Mouse (Mus musculus) gastrocnemius, postnatal 25 days (tissue): ENCODE results near the gene Gm17304. TPM values are rescaled to one million over a fixed set of nuclear protein-coding genes. Genes with fewer than 3 reads are reported as not detected.

Source experiments
- DNase-seq: peaks from one replicate; pipeline ENCODE4 v3.0.0; 2022
- total RNA-seq, 2 experiments: library from RNA; stranded (reverse); gene quantifications; 1 replicate in 1 of 2; 2 replicates in 1 of 2; pipeline ENCODE4 v1.2.3; 2021

Gene Gm17304
- total RNA-seq, 2 experiments from 2014 or later = not detected

DNA sequence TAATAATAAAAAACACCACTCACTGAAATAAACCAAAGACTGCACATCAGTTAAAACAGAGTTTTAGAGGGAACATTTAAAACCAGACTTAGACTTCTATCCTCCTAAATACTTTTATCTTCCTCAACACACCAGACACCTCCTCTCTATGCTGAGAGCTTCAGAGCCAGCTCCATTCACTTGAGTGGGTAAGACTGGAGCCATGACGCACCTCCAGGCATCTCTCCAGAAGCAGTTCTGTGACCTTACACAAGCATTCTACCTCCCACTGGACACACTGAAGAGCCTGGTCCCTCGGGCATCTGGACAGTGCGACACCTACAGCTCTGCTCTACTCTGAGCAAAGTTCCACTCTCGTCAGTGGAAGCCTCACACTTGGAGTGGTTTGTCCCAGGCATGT is 14.4 kb downstream of the Gm17304 start:
- no peak for DNase-seq

DNA sequence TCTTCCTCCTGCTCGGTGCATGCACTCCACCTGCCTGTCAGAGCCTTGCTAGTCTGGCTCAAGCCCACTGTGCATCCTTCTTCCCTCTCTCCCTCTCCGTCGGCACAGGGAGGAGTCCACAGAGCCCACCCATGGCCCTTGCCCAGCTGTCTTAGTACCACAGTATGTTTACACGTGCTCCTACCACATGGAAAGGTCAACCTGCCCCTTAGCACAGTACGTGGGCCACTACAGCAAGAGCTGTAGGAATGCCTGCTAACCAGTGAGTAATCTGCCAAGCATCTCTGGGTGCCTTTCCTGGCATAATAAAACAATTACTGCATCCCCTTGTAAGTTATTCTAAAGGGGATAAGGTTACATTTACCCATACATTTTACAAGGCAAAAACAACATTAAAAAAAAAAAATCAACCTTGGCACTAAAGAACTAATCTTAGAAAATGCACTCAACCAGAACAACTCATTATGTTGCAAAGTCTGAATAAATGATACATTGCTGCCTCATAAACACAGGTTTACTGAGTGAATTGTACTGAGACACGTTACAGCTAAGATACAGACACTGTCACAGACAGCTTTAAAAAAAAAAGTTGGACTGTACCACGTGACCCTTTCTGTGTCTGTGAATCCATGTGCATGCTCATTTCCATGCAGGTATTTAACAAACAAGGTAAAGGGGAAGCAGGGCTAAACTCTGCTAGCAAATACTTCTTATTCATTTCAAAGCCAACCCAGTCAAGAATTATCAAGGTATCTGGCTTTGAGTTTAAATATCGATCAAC is 19.7 kb downstream of the Gm17304 start:
- DNase-seq = no peak

DNA sequence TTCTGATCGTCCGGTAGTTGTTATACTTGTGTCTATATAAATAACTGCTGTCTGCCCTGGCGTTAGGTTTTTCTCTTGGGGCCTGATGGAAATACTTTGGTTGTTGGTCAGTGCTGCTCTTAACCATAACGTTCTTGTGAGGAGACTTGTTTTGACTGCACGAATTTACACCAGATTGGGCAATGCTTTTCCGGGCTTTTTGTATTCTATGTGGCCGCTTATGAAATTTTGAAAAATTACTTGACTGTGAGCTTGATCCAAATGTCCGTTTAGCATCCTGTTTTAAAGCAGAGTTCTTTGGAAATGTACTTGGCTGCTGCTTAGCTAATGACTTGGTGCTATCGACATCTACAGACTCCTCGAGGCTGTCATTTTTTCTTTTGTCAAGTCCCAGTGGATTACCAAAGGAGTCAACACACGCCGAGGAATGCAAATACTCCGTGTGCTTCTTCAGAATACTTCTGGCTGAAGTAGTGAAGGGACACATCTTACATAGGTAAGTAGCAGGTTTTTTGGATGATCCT is 27.6 kb downstream of the Gm17304 start:
- no peak for DNase-seq

DNA sequence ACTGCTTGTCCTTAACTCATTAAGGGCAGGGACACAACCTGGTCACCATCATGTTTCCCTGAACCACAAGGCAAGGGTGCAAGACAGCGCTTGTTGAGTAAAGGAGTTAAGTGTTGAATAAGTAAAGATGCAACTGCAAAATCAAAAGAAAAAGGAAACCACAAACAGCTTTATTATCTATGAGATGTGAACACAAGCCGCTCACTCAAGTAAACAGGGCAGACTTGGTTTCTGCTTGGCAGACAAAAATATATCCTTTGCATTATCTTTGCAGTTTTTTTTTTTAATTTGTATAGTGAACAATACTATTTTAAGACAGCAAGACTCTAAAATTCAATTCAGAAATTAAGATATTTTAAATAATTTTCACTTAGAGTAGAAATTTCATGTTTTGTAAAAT is 30.7 kb downstream of the Gm17304 start:
- DNase-seq = no peak

DNA sequence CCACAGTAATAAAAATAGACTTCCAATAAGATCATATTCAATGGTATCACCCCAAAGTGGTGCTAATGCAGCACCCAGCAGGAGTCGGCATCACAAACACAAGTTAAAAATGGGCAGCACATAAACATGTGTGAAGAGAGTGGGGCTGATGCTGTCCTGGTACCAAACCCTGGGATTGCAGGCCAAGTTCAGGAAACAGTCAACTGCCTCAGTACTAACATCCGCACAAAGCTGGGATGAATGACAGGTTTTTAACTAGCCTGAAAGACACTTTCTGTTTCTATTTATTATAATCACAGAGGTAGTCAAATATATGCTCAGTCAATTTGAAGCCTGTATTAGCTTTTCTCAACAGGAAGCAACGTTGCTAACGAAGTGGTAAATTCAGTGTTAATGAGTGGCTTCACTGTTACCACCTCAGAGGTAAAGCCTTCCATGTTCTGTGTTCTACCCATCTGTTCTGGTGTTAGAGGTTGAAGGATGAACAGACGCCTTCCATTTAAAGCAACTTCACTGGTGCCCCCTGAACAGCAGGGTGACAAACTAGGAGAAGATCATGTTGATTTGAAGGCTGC is 31.4 kb downstream of the Gm17304 start:
- DNase-seq = no peak

DNA sequence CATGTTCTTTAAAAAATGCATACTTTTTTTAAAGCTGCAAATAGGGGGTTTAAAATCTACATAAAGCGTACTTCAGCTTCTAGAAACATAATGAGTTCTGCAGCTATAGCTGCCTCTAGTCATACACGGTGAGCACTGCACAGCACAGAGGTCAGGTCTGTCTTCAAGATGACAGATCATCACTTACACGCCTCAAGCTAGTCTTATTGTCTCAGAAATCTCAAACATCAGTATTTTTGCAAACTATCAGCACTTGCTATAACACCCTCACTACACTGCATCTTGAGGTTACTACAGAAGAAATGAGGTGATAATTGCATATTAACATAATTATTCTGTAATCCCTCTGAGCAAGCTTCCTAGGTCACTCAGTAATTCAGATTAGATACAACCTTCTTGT is 33.0 kb downstream of the Gm17304 start:
- no peak for DNase-seq

DNA sequence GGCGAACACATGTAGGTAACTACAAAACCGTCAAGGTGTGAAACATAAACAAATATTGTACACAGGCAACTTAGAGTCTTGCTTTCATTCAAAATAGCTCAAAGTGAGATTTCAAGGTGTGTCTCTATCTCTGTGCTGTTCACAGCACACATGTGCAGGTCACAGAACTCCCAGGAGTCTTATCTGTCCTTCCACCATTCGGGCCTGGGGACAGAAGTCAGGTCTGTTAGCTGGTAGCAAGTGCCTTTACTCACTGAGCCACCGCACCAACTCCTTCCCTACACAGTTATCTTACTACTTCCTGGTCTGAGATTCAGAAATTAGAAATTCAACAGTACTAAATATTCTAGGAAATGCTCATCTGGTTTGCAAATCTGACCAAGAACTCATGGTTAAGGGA is 34.5 kb downstream of the Gm17304 start:
- DNase-seq = no peak

DNA sequence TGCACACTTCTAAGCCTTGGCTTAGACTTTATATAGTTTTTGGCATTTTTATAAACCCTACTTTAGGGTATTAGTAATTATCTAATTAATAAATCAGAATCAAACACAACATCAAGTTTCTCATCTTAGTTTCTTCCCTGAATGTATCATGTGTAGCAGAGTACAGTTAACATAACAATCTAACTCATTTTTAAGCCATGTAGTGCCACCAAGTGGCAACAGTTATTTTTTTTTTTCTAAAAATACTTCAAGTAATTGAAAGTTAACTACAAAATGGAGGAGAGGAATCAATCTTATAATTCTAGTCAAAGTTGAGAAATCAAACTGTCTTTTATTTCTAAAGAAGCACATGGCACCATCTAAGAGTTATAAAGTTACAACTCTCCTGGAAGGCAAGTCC is 40.5 kb downstream of the Gm17304 start:
- DNase-seq = no peak

DNA sequence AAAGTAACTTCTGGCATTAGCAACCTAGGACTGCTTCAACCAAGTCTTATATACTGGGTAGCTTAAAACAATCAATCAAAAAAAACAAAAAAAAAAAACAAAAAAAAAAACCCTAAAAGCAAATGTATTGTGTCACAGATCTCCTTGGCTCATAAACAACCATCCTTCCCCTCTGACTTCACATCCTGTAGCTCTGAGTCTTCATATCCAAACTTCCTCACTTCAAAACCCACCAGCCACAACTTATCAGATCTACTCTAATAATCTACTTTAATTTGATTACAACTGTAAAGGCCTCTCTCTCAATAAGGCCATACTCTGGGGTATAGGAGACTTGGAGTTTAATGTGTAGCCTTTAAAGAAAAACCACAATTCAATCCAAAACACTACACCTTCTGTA is 41.1 kb downstream of the Gm17304 start:
- DNase-seq = no peak

DNA sequence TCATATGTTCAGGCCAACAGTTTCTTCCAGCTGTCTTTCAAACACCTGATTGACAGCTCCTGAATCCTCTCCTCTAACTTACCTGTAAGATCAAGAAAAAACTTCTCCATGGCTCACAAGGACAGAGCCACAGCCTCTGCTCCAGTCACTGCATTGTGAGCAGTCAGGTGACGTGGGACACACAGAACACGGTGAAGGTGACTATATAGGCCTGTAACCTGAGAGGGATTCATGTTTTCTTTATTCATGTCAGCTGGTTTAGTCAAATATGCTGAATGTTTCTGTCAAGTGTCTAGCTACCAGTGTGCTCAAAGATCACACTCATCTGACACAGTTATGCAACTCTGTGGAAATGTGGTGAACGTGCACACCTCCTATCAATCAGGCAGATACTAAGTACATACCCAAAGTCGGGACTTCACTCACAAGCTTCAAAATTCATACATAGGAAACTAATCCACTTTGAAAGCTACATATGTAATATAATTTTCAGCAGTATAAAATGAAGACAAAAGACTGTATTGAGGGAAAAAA is 43.4 kb downstream of the Gm17304 start:
- no peak for DNase-seq

DNA sequence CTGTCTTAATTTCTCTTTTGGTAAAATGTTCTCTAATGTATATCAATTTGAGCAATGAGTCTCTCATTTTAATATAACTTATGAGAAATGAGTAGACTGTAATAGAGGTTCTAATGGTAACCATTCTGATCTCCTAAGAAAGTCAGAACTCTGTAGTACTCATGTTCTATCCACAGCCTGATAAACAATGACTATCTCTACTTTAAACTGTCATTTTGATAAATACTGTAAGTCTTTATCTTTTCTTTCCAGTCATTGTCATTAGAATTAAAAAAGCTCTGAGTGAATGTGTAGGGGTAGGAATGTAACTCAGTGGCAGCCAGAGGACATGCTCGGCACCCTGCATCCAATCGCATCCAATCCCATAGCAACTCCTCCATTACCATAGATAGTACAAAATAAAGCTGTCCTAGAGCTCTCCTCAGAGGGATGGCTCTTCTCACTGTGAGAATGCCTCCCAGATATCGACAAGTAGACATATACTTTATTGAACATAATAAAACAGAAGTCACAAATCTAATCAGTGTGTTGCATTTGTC is 44.0 kb downstream of the Gm17304 start:
- no peak for DNase-seq

Other genes with a start within 250 kb of the Gm17304 start
- gene Barhl2, start 150.9 kb upstream of the Gm17304 start, total RNA-seq = not detected
- 10 to 100 TPM; 41.3 to 43.0 TPM for gene Zfp644, start 88.2 kb downstream of the Gm17304 start, total RNA-seq